10 mouse cellular contexts compared by ENCODE assay signal in genomic region chr2:166482720-166483616, GRCm38 (mm10).
DNase-seq lines count a peak whose midpoint lies in the region; ATAC-seq and TF ChIP-seq lines count a peak whose summit lies in the region.
"Had no signal": no experiment of that assay in that cellular context is flagged by ENCODE, and none has a peak within 500 bp of the region (broad histone marks: within the 10 kb centered on the region; RNA-seq: fewer than 3 reads in every experiment).

No protein-coding gene starts in this region.

- no peaks in the 10 kb centered on the region for H3K9me3 ChIP-seq in forebrain, embryonic 10.5 days
- no peaks in the 10 kb centered on the region for H3K9me3 ChIP-seq in forebrain, embryonic 13.5 days (replicated peaks)
- H3K9me3 ChIP-seq in heart, embryonic 13.5 days = no peaks in the 10 kb centered on the region
- no peaks in the 10 kb centered on the region for H3K9me3 ChIP-seq in midbrain, embryonic 10.5 days (replicated peaks)
- H3K9me3 ChIP-seq: liver, embryonic 13.5 days had no signal

- no peak for ATAC-seq in forebrain, embryonic 13.5 days
- ATAC-seq in heart, embryonic 13.5 days (ENCODE audit: extremely low read depth, insufficient number of reproducible peaks, low FRiP score, low TSS enrichment) = no peak

- DNase-seq in forebrain, embryonic 10.5 days (ENCODE audit: extremely low spot score, low spot score) = no peak
- DNase-seq in adipocyte (ENCODE audit: low spot score) = peak; percentile 31
- no peak for DNase-seq in midbrain, embryonic 10.5 days (ENCODE audit: low spot score)
- no peak for DNase-seq in spleen, postnatal 4 days (ENCODE audit: low spot score in 2 of 2)
- DNase-seq in thymus, postnatal 25 days = no peak
- DNase-seq in thymus, adult 2 months = no peak
- DNase-seq: liver, embryonic 13.5 days had no signal

- H3K9ac ChIP-seq in forebrain, embryonic 13.5 days = no peak overlapping the region
- 0 out of 2 replicates have a peak overlapping the region, but pooled peaks have one; percentile 15 for H3K9ac ChIP-seq in heart, embryonic 13.5 days
- H3K9ac ChIP-seq: liver, embryonic 13.5 days had no signal

- peaks cover 65% of the 10 kb centered on the region for H3K4me1 ChIP-seq in forebrain, embryonic 10.5 days
- H3K4me1 ChIP-seq in forebrain, embryonic 13.5 days = peaks cover 18% of the 10 kb centered on the region
- H3K4me1 ChIP-seq in heart, embryonic 13.5 days = peaks cover 53% of the 10 kb centered on the region
- H3K4me1 ChIP-seq in midbrain, embryonic 10.5 days = peaks cover 49% of the 10 kb centered on the region
- peaks cover 3% of the 10 kb centered on the region; the same call in 1 of the 2 replicates for H3K4me1 ChIP-seq in thymus, adult 2 months (replicated peaks; ENCODE audit: control insufficient read depth, insufficient read depth, low read length)
- H3K4me1 ChIP-seq: liver, embryonic 13.5 days had no signal

- H3K4me2 ChIP-seq in forebrain, embryonic 13.5 days = no peak overlapping the region
- H3K4me2 ChIP-seq in heart, embryonic 13.5 days = no peak overlapping the region
- H3K4me2 ChIP-seq: liver, embryonic 13.5 days had no signal

- H3K27ac ChIP-seq in forebrain, embryonic 10.5 days = peak overlapping the region; percentile 79
- H3K27ac ChIP-seq in forebrain, embryonic 13.5 days = no peak overlapping the region
- peak overlapping the region; percentile 65 for H3K27ac ChIP-seq in heart, embryonic 13.5 days (replicated peaks)
- peak overlapping the region; percentile 66 for H3K27ac ChIP-seq in midbrain, embryonic 10.5 days (replicated peaks)
- no peak overlapping the region for H3K27ac ChIP-seq in thymus, adult 2 months (ENCODE audit: control insufficient read depth, insufficient read depth, low read length)
- H3K27ac ChIP-seq: liver, embryonic 13.5 days had no signal

- no peak for TF ChIP-seq CTCF in thymus, adult 2 months (IDR thresholded peaks at IDR 0.05; ENCODE audit: borderline replicate concordance, control insufficient read depth, extremely low read depth, insufficient read depth, low read length, poor library complexity)

- WGBS in forebrain, embryonic 10.5 days = 62% methylated on average over 14 of the region's 14 CpGs
- 51% methylated on average over 14 of the region's 14 CpGs for WGBS in forebrain, embryonic 13.5 days
- WGBS in heart, embryonic 13.5 days = 33% methylated on average over 14 of the region's 14 CpGs
- 65% methylated on average over 14 of the region's 14 CpGs for WGBS in midbrain, embryonic 10.5 days
- whole genome bisulfite sequencing in thymus, adult 2 months = 86% methylated on average over 14 of the region's 14 CpGs

- no peak overlapping the region for H3K4me3 ChIP-seq in forebrain, embryonic 10.5 days
- no peak overlapping the region for H3K4me3 ChIP-seq in forebrain, embryonic 13.5 days
- no peak overlapping the region for H3K4me3 ChIP-seq in heart, embryonic 13.5 days
- H3K4me3 ChIP-seq in midbrain, embryonic 10.5 days = no peak overlapping the region
- H3K4me3 ChIP-seq in thymus, adult 2 months (ENCODE audit: control insufficient read depth, insufficient read depth, low read length) = no peak overlapping the region
- H3K4me3 ChIP-seq: liver, embryonic 13.5 days had no signal

- no peak for TF ChIP-seq POLR2A in thymus, adult 2 months (IDR thresholded peaks at IDR 0.05; ENCODE audit: control insufficient read depth, extremely low read depth, insufficient read depth, low read length, poor library complexity)

- peaks cover 4% of the 10 kb centered on the region; the same call in 1 of the 2 replicates for H3K27me3 ChIP-seq in forebrain, embryonic 10.5 days (ENCODE audit: poor library complexity, severe bottlenecking)
- H3K27me3 ChIP-seq in forebrain, embryonic 13.5 days = no peaks in the 10 kb centered on the region
- no peaks in the 10 kb centered on the region for H3K27me3 ChIP-seq in heart, embryonic 13.5 days (replicated peaks)
- H3K27me3 ChIP-seq in midbrain, embryonic 10.5 days (ENCODE audit: low read depth, poor library complexity, severe bottlenecking) = no peaks in the 10 kb centered on the region
- no peaks in the 10 kb centered on the region for H3K27me3 ChIP-seq in thymus, adult 2 months (ENCODE audit: control insufficient read depth, insufficient read depth, low read length)
- H3K27me3 ChIP-seq: CH12.LX; liver, embryonic 13.5 days had no signal

- H3K36me3 ChIP-seq in forebrain, embryonic 10.5 days (replicated peaks) = no peaks in the 10 kb centered on the region
- no peaks in the 10 kb centered on the region for H3K36me3 ChIP-seq in forebrain, embryonic 13.5 days (ENCODE audit: poor library complexity, severe bottlenecking)
- no peaks in the 10 kb centered on the region for H3K36me3 ChIP-seq in heart, embryonic 13.5 days
- H3K36me3 ChIP-seq in midbrain, embryonic 10.5 days = no peaks in the 10 kb centered on the region
- H3K36me3 ChIP-seq in thymus, adult 2 months (ENCODE audit: control insufficient read depth, insufficient read depth, low read length) = no peaks in the 10 kb centered on the region
- H3K36me3 ChIP-seq: liver, embryonic 13.5 days had no signal

Comparison
In these comparisons a context has a peak if more than half of its experiments do, and no peak if none do; other contexts are left out.
1. H3K27ac ChIP-seq: peak in forebrain, embryonic 10.5 days (single experiment), heart, embryonic 13.5 days (single experiment) and midbrain, embryonic 10.5 days (single experiment); none in forebrain, embryonic 13.5 days (single experiment) and thymus, adult 2 months (single experiment).